In the genomic region with DNA sequence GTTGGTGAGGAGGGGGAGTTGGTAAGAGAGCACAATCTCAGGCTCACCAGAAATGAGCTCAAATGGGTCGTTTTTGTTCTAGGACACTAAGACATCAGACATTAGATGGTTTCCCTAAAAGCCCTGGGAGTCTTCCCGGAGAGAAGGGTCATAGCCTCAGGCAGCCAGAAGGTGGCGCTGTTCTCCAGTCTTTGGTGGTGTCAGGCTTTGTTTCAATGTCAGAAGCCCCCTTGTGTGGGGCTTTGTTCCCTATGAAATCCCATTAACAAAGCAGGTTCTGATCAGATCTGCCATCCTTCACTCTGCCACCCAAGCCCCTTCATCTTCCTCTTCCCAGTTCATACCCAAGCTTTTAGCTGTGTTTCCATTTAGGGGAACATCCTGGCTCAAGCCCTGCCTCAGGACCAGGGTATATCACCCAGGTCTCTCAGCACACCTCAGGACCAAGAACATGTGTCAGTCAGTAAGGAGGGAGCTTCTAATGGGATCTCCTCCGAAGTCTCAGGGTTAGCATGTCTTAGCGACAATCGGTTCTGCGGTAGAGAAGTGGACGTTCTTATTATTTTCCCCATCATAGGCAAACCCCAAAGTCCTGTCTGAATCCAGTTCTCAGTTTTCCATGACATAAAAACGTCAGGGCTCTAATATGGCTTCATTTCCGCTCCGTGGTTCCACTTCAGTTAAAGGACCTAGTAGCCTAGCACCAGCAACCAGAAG, we compare ENCODE assay signal across 8 mouse cellular contexts. TPM values are rescaled to one million over a fixed set of nuclear protein-coding genes. Genes with fewer than 3 reads are reported as not detected.
DNase-seq lines count a peak whose midpoint lies in the region; ATAC-seq and TF ChIP-seq lines count a peak whose summit lies in the region.

No protein-coding gene starts in this region.

- peak overlapping the region; percentile 63 for H3K9ac ChIP-seq in forebrain, embryonic 13.5 days
- peak overlapping the region; percentile 50 for H3K9ac ChIP-seq in hindbrain, embryonic 12.5 days

- WGBS in forebrain, embryonic 13.5 days, result 32% methylated on average over 11 of the region's 11 CpGs
- 41% methylated on average over 11 of the region's 11 CpGs for WGBS in hindbrain, embryonic 12.5 days
- 33% methylated on average over 11 of the region's 11 CpGs for WGBS in midbrain, embryonic 10.5 days

- no peak overlapping the region for H3K4me3 ChIP-seq in forebrain, embryonic 13.5 days
- H3K4me3 ChIP-seq in hindbrain, embryonic 12.5 days, result no peak overlapping the region
- no peak overlapping the region for H3K4me3 ChIP-seq in left cerebral cortex, adult 2 months
- H3K4me3 ChIP-seq in midbrain, embryonic 10.5 days, result no peak overlapping the region

- intact Hi-C loops in left cerebral cortex, adult 2 months (cut with DNase I), result loop anchor here (1.0 to 2.0 kb wide), 2 partner anchors 116 to 229 kb away; a partner anchor contains a TSS

- peaks cover 57% of the 10 kb centered on the region for H3K4me1 ChIP-seq in forebrain, embryonic 13.5 days
- peaks cover 39% of the 10 kb centered on the region for H3K4me1 ChIP-seq in hindbrain, embryonic 12.5 days
- peaks cover 52% of the 10 kb centered on the region for H3K4me1 ChIP-seq in midbrain, embryonic 10.5 days

- H3K9me3 ChIP-seq in forebrain, embryonic 13.5 days (replicated peaks), result no peaks in the 10 kb centered on the region
- H3K9me3 ChIP-seq in hindbrain, embryonic 12.5 days (replicated peaks), result no peaks in the 10 kb centered on the region
- no peaks in the 10 kb centered on the region for H3K9me3 ChIP-seq in midbrain, embryonic 10.5 days (replicated peaks)

- no peak overlapping the region for H3K4me2 ChIP-seq in forebrain, embryonic 13.5 days
- H3K4me2 ChIP-seq in hindbrain, embryonic 12.5 days (replicated peaks), result no peak overlapping the region

- H3K36me3 ChIP-seq in forebrain, embryonic 13.5 days (ENCODE audit: poor library complexity, severe bottlenecking), result no peaks in the 10 kb centered on the region
- no peaks in the 10 kb centered on the region for H3K36me3 ChIP-seq in hindbrain, embryonic 12.5 days
- no peaks in the 10 kb centered on the region for H3K36me3 ChIP-seq in midbrain, embryonic 10.5 days

- peak; percentile 65 for ATAC-seq in forebrain, embryonic 13.5 days
- peak; percentile 49 for ATAC-seq in hindbrain, embryonic 12.5 days (ENCODE audit: low FRiP score)
- ATAC-seq in monocyte, adult 5-6 weeks (replicated peaks; ENCODE audit: insufficient number of reproducible peaks, low FRiP score, low TSS enrichment, poor library complexity, severe bottlenecking), result no peak

- peak; percentile 82 for DNase-seq in NIH3T3 (ENCODE audit: low read depth)
- peak; percentile 30 for DNase-seq in c-Kit-positive CD71-positive TER-119-negative erythroid progenitor cells, embryonic 14.5 days (ENCODE audit: low read depth)
- peak; percentile 66 to 80 for DNase-seq in left cerebral cortex, adult 2 months (ENCODE audit: extremely low spot score in 1 of 2, low spot score in 2 of 2)
- peak; percentile 86 for DNase-seq in midbrain, embryonic 10.5 days (ENCODE audit: low spot score)
- DNase-seq in skeletal muscle tissue, adult 2 months (ENCODE audit: low read depth, low spot score), result peak; percentile 27

- TF ChIP-seq CTCF in left cerebral cortex, adult 2 months (IDR thresholded peaks at IDR 0.05), result peak; percentile 92

- H3K27ac ChIP-seq in forebrain, embryonic 13.5 days, result peak overlapping the region; percentile 98
- H3K27ac ChIP-seq in hindbrain, embryonic 12.5 days, result peak overlapping the region; percentile 91
- H3K27ac ChIP-seq in left cerebral cortex, adult 2 months, result no peak overlapping the region; the same call in 1 of the 2 replicates
- H3K27ac ChIP-seq in midbrain, embryonic 10.5 days (replicated peaks), result peak overlapping the region; percentile 91

- H3K27me3 ChIP-seq in forebrain, embryonic 13.5 days, result no peaks in the 10 kb centered on the region
- no peaks in the 10 kb centered on the region for H3K27me3 ChIP-seq in hindbrain, embryonic 12.5 days
- no peaks in the 10 kb centered on the region for H3K27me3 ChIP-seq in midbrain, embryonic 10.5 days (ENCODE audit: low read depth, poor library complexity, severe bottlenecking)

RNA-seq across cellular contexts. Expression of a gene that starts 5.6 kb away (rescaled TPM):
- polyA plus RNA-seq in forebrain, embryonic 13.5 days (2015; fragmentation: Nextera tagmentation; extraction: Ambion mirVana), result 2.5 TPM in 2 replicates
- 0.46 and 2.8 TPM in 2 replicates for polyA plus RNA-seq in hindbrain, embryonic 12.5 days (2016; fragmentation: Nextera tagmentation; extraction: Ambion mirVana)
- total RNA-seq in left cerebral cortex, adult 2 months (2021), result not detected
- polyA plus RNA-seq in midbrain, embryonic 10.5 days (2016; fragmentation: Nextera tagmentation; extraction: Ambion mirVana), result 0.42 and 1.1 TPM in 2 replicates
- total RNA-seq in monocyte, adult 5-6 weeks (2017), result not detected in 3 replicates

RNA-seq across cellular contexts. Expression of a gene that starts 25.7 kb away (rescaled TPM):
- 89.9 and 95.2 TPM in 2 replicates for polyA plus RNA-seq in forebrain, embryonic 13.5 days (2015; fragmentation: Nextera tagmentation; extraction: Ambion mirVana)
- polyA plus RNA-seq in hindbrain, embryonic 12.5 days (2016; fragmentation: Nextera tagmentation; extraction: Ambion mirVana), result 72.4 and 73.9 TPM in 2 replicates
- total RNA-seq in left cerebral cortex, adult 2 months (2021), result 10 to 100 TPM; 57.3 to 58.1 TPM
- polyA plus RNA-seq in midbrain, embryonic 10.5 days (2016; fragmentation: Nextera tagmentation; extraction: Ambion mirVana), result 68.8 and 75.6 TPM in 2 replicates
- 10.4 to 20.2 TPM (median 14.3 TPM) in 3 replicates for total RNA-seq in monocyte, adult 5-6 weeks (2017)

Comparison
In these comparisons a context has a peak if more than half of its experiments do, and no peak if none do; other contexts are left out.
1. DNase-seq: peak in every context shown above with its lines; median percentile 86 in midbrain, embryonic 10.5 days; 82 in NIH3T3; 73 in left cerebral cortex, adult 2 months; 30 in c-Kit-positive CD71-positive TER-119-negative erythroid progenitor cells, embryonic 14.5 days; 27 in skeletal muscle tissue, adult 2 months.